Mouse (Mus musculus): ENCODE results near the gene Flywch2. TPM values are rescaled to one million over a fixed set of nuclear protein-coding genes. Genes with fewer than 3 reads are reported as not detected.
A peak's percentile ranks its signal among the peaks of the same experiment; 100 is the strongest.

Gene Flywch2
- total RNA-seq, 1 experiment from 2014 or later: 9.1 TPM

DNA sequence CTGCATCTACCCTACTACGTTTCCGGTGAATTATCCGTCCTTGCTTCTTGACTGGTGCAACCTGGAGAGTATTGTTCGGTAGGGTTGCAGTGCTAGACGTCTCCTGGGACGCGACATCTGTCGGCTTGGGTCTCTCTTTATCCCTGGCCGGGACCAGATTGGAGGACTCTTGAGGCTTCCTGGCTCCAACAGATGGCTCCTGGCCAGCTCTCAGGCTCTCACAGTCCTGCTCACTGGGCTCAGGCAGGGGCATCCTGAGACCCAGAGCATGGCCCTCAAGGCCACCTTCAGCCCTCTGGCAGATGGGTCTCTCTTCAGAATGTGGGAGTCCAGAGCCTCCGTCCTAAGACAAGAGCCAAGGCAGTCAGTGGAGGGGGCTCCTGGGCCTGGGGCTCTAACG lies 22.9 kb downstream of the Flywch2 start:
- no peak for ATAC-seq (replicated peaks in 1 of 2; ENCODE audit: insufficient read depth in 1 of 2, low FRiP score in 2 of 2, low TSS enrichment in 1 of 2, low read depth in 1 of 2, poor library complexity in 2 of 2, severe bottlenecking in 2 of 2)

DNA sequence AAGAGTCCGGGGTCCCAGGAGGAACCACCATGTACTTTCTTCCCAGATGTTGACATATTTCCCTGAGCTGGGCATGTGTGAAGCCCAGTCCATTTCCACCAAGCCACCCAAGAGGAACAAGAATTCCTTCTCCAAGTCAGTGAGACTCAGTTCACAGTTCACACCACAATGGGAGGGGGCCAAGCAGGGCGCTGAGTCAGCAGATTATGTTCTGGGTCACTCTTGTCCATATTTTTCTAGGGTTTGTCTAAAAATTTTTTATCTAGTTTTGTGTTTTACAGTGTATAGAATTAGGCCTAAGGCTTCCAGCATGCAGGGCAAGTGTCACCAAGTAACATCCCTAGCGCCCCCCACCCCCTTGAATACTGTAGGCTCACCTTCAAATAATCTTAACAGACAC lies 24.7 kb downstream of the Flywch2 start:
- ATAC-seq (replicated peaks in 1 of 2; ENCODE audit: insufficient read depth in 1 of 2, low FRiP score in 2 of 2, low TSS enrichment in 1 of 2, low read depth in 1 of 2, poor library complexity in 2 of 2, severe bottlenecking in 2 of 2): no peak

DNA sequence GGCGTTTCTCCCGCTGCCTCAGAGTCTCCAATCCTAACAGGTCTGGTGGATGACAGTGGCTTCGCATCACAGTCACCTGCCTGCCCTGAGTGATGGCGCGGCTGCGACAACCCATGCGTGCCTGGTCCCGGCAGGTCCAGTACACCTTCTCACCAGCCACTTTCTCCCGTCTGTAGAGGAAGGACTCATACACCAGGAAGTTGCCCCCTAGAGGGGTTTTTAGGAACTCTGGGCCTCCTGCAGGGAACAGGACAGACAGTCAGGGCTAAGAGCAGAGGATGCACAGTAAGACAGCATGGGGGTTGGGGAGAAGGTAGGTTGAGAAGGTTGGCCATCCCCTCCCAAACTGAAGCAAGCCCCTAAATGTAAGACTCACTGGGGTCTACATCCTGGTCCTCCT lies 25.6 kb downstream of the Flywch2 start:
- ATAC-seq (replicated peaks in 1 of 2; ENCODE audit: insufficient read depth in 1 of 2, low FRiP score in 2 of 2, low TSS enrichment in 1 of 2, low read depth in 1 of 2, poor library complexity in 2 of 2, severe bottlenecking in 2 of 2): no peak

DNA sequence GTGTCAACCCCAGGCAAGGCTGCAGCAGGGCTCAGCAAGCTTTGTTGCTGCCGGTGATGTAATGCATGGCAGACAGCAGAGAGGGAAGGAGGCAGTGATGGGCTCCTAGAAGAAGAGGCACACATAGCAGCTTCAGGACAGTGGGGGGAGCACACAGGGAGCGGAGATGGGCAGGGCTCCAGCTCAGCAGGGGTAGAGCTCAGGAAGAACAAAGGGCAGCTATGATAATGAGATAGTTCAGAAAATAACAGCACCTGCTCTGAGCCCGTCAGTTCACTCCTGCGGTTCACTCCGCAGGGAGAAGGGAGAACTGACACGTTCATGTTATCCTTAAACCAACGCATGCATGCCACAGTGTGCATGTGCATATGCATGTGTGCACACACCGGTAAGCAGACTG lies 27.1 kb downstream of the Flywch2 start:
- no peak for ATAC-seq (replicated peaks in 1 of 2; ENCODE audit: insufficient read depth in 1 of 2, low FRiP score in 2 of 2, low TSS enrichment in 1 of 2, low read depth in 1 of 2, poor library complexity in 2 of 2, severe bottlenecking in 2 of 2)

DNA sequence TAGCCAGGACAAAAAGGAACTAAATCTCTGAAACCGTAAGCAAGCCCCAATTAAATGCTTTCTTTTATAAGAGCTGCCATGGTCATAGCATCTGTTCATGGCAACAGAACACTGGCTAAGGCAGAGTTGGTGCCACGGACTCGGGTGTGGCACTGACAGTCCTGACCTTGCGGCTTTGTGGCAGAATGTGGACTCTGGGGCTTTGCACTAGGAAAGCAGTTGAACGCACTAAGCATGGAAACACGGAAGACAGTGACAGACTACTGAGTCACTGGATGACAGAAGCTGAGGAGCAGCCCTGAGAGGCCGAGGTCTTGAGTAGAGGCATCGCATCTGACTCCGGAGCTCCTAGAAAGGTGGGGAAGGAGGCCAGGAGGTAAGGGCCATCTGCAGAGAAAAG lies 28.3 kb downstream of the Flywch2 start:
- no peak for ATAC-seq (replicated peaks in 1 of 2; ENCODE audit: insufficient read depth in 1 of 2, low FRiP score in 2 of 2, low TSS enrichment in 1 of 2, low read depth in 1 of 2, poor library complexity in 2 of 2, severe bottlenecking in 2 of 2)

DNA sequence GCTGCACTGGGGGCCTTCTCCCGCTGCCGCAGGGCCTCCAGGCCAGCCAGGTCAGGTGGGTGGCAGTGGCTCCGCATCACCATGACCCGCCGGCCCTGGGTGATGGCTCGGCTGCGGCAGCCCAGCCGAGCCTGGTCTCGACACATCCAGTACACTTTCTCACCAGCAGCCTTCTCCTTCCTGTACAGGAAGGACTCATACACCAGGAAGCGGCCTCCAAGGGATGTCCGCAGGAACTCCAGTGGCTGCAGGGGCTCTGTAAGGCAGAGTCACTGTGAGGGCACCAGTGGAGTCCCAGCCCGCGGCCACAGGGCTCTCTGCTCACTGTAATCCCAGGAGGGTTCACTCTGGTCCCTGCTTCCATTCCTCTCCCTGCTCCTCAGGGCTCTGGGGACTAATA lies 30.2 kb downstream of the Flywch2 start:
- peak; percentile 32 to 52; a peak in 3 of 4 replicates for ATAC-seq (replicated peaks in 1 of 2; ENCODE audit: insufficient read depth in 1 of 2, low FRiP score in 2 of 2, low TSS enrichment in 1 of 2, low read depth in 1 of 2, poor library complexity in 2 of 2, severe bottlenecking in 2 of 2)

DNA sequence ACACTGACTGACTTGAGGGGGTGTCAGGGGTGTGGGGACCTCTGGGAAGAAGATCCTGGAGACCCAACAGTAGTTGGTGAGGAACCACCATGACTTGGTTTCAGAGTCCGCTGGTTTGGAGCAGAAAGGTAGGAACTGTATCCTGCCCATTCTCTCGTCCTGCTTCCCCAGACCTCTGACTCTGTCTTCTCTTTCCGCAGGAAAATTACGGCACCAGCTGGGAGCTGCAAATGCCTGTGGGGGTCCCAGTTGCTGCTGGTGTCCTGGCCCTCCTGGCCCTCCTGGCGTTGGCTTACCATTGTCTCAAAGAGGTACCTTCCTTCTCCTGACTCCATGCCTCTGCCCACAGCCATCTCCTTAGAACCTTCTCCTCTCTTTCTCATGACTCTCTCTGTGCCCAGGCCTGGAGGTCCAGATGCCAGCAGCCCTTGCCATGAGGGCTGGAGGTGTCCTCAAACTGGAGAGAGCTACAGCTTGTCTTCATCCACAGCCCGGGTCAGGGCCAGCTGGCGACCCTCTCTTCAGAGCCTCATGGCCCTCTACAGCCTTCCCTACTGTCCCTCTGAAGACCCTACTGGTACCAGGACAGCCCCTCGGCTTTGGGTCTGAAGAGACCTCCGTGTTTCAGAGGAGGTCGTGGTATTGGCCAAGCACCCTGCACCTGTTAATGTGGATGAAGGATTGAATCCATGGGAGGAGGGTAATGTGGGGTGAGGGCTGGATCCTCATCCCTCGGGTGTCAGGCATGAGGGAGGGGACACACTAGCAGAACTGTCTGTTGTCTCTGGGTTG lies 36.3 kb downstream of the Flywch2 start:
- ATAC-seq (replicated peaks in 1 of 2; ENCODE audit: insufficient read depth in 1 of 2, low FRiP score in 2 of 2, low TSS enrichment in 1 of 2, low read depth in 1 of 2, poor library complexity in 2 of 2, severe bottlenecking in 2 of 2): no peak

DNA sequence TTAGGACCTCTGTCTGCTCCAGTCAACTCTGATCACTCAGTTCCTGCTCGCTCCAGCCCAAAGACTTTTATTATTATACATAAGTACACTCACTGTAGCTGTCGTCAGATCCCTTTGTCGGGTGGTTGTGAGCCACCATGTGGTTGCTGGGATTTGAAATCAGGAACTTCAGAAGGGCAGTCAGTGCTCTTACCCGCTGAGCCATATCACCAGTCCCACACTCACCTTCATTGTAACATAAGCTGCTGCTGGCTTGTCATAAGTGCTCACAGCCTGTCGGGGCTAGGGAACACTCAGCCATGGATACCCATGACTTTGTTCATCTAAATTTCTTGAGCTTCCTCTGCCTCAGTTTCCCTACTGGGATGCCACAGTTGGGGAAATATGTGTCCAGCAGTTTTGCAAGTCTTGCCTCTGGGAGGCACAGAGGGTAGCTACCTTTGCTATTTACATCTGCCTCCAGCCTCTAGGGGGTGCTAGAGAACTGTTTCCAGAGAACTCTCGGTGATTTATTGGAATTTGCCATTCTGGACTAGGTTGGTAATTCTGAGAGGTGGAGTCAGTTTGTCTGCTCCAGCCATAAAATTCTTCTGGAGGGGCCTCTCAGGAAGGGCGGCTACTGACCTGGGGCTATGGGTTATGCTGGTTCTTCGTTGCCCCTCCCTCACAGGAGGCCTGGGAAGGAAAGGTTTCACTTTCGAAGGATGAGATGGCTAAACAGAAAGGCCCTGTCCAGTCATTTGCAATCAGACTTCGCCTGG lies 37.1 kb downstream of the Flywch2 start:
- peak; percentile 57 to 66 for ATAC-seq (replicated peaks in 1 of 2; ENCODE audit: insufficient read depth in 1 of 2, low FRiP score in 2 of 2, low TSS enrichment in 1 of 2, low read depth in 1 of 2, poor library complexity in 2 of 2, severe bottlenecking in 2 of 2)

DNA sequence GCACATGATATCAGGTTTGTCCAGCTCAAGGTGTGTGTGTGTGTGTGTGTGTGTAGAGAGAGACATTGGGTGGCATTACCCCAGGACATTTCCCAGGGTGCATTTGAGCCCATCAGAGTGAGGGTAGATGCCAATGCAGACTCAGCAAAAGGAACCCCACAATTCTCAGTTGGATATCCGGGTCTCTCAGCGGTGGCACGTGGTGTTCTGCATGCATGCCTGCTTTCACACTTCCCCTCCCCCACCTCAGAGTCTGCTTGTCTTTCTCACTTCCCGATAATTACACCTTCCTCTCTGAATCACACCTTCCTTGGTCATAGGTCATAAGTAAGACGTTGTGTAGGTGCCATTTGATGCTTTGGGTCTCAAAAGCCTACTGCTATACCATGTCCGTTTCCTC lies 37.9 kb downstream of the Flywch2 start:
- ATAC-seq (replicated peaks in 1 of 2; ENCODE audit: insufficient read depth in 1 of 2, low FRiP score in 2 of 2, low TSS enrichment in 1 of 2, low read depth in 1 of 2, poor library complexity in 2 of 2, severe bottlenecking in 2 of 2): no peak

DNA sequence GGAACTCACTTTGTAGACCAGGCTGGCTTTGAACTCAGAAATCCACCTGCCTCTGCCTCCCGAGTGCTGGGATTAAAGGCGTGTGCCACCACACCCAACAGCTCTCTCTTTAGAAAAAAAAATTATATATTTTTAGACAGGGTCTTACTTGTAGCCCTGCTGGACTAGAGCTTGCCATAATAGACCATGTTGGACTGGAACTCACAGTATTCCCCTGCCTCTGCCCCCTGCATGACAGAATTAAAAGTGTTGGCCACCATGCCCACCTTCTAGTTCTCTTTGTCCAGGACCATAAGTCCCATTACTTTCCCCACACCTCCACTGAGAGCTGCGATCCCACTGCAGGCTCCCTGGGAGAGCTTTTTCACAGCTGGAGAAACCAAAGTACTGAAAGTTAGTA lies 38.4 kb downstream of the Flywch2 start:
- no peak for ATAC-seq (replicated peaks in 1 of 2; ENCODE audit: insufficient read depth in 1 of 2, low FRiP score in 2 of 2, low TSS enrichment in 1 of 2, low read depth in 1 of 2, poor library complexity in 2 of 2, severe bottlenecking in 2 of 2)

DNA sequence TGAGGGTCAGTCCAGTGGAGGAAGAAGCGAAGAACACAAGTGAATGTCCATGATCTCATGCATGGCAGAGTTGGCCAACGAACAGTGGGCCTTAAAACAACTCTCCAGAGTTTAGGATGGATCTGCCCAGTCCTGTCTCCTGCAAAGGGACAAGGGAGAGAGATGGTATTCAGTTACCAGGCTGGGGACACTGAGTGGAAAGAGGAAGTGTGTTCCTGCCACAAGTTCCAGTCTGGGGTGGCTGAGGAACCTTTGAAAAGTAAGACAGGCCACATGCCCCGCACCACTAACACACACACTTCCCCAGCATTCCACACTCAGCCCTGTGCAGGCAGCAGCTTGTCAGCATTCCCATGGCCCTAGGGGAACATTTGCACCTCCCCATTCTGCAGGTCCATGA lies 39.1 kb downstream of the Flywch2 start:
- ATAC-seq (replicated peaks in 1 of 2; ENCODE audit: insufficient read depth in 1 of 2, low FRiP score in 2 of 2, low TSS enrichment in 1 of 2, low read depth in 1 of 2, poor library complexity in 2 of 2, severe bottlenecking in 2 of 2): peak; percentile 21 to 50; a peak in 3 of 4 replicates

DNA sequence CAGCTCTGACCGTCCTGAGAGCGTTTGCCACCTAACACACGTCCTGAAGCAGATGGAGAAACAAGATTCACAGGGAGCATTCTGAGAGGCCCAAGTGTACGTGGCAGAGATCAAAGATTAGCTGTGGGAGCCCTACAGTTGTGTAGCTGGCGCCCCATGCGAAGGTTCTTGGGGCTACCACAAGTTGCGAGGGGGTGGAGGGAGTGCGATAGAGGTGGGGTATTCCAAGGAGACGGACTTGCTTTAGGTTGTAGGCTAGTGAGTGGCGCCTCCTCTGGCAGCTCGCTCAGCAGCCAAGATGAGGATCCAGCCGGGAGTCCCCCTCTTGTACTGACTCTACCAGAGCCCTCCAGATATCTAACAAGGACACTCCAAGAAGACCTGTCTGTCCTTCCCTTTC lies 39.6 kb downstream of the Flywch2 start:
- 0 out of 4 replicates have a peak, but pooled peaks of 1 of the 2 experiments have one; percentile 19 for ATAC-seq (replicated peaks in 1 of 2; ENCODE audit: insufficient read depth in 1 of 2, low FRiP score in 2 of 2, low TSS enrichment in 1 of 2, low read depth in 1 of 2, poor library complexity in 2 of 2, severe bottlenecking in 2 of 2)

DNA sequence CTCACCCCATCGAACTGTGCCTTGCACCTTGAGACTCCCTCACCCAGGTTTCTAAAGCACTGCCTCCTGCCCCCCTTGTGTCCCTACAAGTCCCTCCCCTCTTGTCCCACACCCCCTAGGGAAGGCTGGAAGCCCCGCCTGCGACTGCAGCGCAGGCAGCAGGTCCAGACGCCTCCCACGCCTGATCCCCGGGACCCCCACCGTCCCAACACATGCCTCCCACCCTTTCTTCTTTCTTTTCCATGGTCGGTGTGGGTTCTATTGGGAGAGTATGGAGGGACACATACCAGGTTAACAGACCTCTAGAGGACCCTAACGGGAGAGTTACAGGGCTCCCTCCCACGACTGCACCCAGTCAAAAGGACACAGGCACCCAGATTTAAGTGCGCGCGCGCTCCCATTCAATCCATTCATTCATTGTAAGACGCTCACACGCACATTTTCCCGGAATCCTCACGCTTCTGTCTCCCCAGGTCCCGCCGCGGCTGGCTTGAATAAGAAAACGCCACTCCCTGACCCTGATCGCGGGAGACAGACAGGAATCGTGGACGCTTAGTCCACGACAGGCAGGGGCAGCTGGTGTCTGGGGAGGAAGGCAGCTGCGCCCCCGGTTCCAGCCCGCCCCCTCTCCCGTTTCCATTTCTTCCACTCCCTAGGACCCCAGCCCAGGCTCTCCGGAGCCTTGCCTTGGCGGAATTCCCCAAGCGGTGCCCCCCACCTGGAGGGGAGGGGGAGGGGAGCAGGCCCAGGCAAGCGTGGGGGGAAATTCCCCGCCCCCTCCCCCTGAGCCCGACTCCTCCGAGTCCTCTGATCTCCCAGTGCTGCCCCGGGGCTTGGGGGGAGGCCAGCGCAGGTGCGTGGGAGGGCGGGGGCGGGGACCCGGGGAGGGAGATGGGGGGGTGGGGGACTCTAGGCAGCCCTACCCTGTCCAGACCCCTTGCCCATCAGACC lies 40.3 kb downstream of the Flywch2 start, which contains the start of gene Kremen2:
Gene Kremen2 (minus strand): TSS at position 533 of the 951 bp plus-strand sequence.
- no peak for ATAC-seq (replicated peaks in 1 of 2; ENCODE audit: insufficient read depth in 1 of 2, low FRiP score in 2 of 2, low TSS enrichment in 1 of 2, low read depth in 1 of 2, poor library complexity in 2 of 2, severe bottlenecking in 2 of 2)

DNA sequence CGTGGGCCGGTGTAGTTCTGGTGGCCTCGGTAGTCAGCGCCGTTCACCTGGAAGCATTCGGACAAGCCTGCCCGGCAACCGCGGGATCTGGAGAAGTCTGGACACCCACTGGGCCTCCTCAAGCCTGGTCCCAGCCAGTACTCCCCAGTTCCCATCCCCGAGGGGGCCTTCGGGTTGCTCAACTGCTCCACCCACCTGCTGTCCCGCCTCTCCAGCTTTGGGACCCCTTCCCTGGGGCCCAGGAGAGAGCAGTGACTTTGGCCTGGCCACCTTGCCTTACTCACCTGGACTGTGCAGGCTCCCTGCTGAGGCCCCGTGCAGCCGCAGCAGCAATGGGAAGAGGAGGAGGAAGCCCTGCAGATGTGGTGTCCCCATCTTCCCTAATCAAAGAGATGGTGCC lies 41.2 kb downstream of the Flywch2 start:
- no peak for ATAC-seq (replicated peaks in 1 of 2; ENCODE audit: insufficient read depth in 1 of 2, low FRiP score in 2 of 2, low TSS enrichment in 1 of 2, low read depth in 1 of 2, poor library complexity in 2 of 2, severe bottlenecking in 2 of 2)

DNA sequence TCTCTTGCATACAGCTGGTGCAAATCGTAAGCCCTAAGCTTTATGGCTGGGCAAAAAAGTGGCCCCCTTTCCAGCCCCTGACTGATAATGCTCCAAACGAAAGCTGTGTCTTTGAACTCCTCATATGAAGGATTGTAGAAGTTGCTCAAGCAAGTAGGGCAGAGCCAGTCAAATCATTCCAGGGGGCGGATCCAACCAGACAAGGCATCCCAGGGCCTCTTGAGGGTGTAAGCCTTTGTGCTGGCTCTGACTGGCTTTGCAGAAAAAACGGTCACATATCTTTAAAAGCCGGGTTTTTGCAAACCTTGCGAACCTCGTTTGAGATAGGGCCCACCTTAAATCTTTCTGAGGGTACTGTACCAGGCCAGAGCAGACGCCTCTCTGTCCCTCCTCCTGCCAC lies 41.8 kb downstream of the Flywch2 start:
- no peak for ATAC-seq (replicated peaks in 1 of 2; ENCODE audit: insufficient read depth in 1 of 2, low FRiP score in 2 of 2, low TSS enrichment in 1 of 2, low read depth in 1 of 2, poor library complexity in 2 of 2, severe bottlenecking in 2 of 2)

DNA sequence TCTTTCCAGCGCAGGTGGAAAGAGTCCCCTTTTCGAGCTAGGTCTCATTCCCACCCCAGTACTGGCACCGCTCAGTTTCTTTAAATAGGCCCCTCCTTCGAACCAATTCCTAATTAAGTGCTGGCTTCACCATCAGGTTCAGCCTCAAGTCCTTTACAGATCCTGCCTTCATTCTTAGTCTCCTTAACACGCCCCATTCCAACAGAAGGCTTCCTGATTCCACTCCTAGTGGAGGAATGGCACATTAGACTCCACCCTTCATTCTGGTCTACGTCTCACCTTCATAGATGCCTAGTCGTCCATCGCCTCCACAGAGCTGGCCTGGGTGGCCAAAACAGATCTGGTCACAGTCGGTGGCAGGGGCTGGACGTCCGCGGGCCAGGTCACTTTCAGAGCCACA lies 42.9 kb downstream of the Flywch2 start:
- ATAC-seq (replicated peaks in 1 of 2; ENCODE audit: insufficient read depth in 1 of 2, low FRiP score in 2 of 2, low TSS enrichment in 1 of 2, low read depth in 1 of 2, poor library complexity in 2 of 2, severe bottlenecking in 2 of 2): no peak

DNA sequence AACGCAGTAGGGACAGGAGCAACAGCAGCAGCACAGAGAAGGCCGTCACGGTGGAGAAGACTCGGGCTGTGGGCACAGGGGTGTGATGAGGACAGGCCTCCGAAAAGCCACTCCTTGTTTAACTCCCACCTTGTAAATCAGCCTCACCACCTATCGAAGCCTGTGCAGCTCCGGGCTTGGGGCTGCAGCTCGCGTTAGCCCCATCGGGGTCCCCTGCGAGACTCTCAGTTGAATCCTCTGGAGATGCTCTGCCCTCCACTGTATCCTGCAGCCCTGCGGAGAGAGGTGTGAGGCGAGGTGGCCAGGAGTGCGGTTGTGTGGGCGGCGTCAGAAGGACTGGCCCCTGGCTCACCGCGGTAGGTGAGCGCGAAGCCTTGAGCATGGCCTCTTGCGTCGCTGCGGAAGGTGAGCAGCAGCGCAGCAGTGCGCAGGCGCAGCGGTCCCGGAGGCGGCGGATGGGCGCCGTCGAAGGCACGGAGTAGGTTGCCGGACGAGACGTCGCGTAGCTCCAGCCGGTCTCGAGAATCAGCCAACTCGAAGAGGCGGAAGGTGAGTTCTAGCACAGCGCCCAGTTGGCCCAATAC lies 43.6 kb downstream of the Flywch2 start:
- no peak for ATAC-seq (replicated peaks in 1 of 2; ENCODE audit: insufficient read depth in 1 of 2, low FRiP score in 2 of 2, low TSS enrichment in 1 of 2, low read depth in 1 of 2, poor library complexity in 2 of 2, severe bottlenecking in 2 of 2)
